Mouse (Mus musculus) hematopoietic multipotent progenitor cell, adult 10-12 weeks (in vitro differentiated cells): ENCODE measurements around the gene Atg4c. TPM values are rescaled to one million over a fixed set of nuclear protein-coding genes. Genes with fewer than 3 reads are reported as not detected.

Experiments
- polyA plus RNA-seq: library from polyadenylated mRNA; stranded (reverse); fragments of >175 nt; gene quantifications from 2 replicates; pipeline ENCODE4 v1.2.3, GENCODE M21; 2012; ENCODE audit warnings: low replicate concordance

The Atg4c gene
- polyA plus RNA-seq, result 1.4 and 2.0 TPM in 2 replicates

GRCm38 (mm10) chr4:99193810-99194582 lies at the start of gene Atg4c:
TSS of gene Atg4c (plus strand) at chr4:99193934.

Other genes starting within 250 kb of the Atg4c start
- gene Angptl3, start 163.0 kb upstream of the Atg4c start, polyA plus RNA-seq, result not detected in 2 replicates
- 0.73 and 1.1 TPM in 2 replicates for gene Dock7, start 73.0 kb upstream of the Atg4c start, polyA plus RNA-seq
- gene Gm12689, start 102.0 kb downstream of the Atg4c start, polyA plus RNA-seq, result 0.55 and 1.7 TPM in 2 replicates